Mouse (Mus musculus) adrenal gland (tissue): Measurements from ENCODE around the gene Itpr1.

Experiments used
- intact Hi-C: fragments of 180-260 bp; cut with DNase I; formaldehyde crosslinking; loops from one replicate; pipeline ENCODE4 v1.15.1; 2025
- long read RNA-seq, 2 experiments: library from polyadenylated mRNA; unstranded; transcript quantifications; one replicate each; pipeline ENCODE4 v2.0.0; 2020; ENCODE audit warnings: borderline replicate concordance in 1 of 2; ENCODE audit not compliant: insufficient replicate concordance in 1 of 2

The Itpr1 gene
- long read RNA-seq, experiment 1, partial matches to known transcripts: 25 of 34 reads
- long read RNA-seq, experiment 1, other reads (novel, unspliced or antisense): 9 of 34 reads
- long read RNA-seq, experiment 2, partial matches to known transcripts: 13 of 22 reads
- long read RNA-seq, experiment 2, other reads (novel, unspliced or antisense): 9 of 22 reads

DNA sequence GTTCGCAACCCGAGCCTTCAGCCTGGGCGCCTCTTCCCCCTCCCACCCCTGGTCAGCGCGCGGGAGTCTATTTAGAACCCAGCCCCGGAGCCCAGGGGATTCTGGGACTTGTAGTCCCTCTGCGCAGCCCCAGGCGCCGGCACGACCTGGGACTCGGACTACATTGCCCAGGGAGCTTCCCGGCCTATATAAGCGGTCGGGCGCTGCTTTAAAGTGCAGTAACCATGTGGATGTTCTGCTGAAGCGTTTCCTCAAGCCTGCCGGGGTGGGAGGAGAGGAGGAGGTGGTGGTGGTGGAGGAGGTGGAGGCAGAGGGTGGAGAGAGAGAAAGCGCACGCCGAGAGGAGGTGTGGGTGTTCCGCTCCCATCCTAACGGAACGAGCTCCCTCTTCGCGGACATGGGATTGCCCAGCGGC lies at the start of gene Itpr1:
Gene Itpr1 (plus strand): TSS at position 216 of the 415 bp plus-strand sequence.
- intact Hi-C loops: loop anchor here (5.0 kb wide), 1 partner anchor 129 kb away; no protein-coding TSS in a partner anchor

GRCm38 (mm10) chr6:108164935-108165334 lies 48.0 kb upstream of the Itpr1 start:
- intact Hi-C loops: no loop called here

DNA sequence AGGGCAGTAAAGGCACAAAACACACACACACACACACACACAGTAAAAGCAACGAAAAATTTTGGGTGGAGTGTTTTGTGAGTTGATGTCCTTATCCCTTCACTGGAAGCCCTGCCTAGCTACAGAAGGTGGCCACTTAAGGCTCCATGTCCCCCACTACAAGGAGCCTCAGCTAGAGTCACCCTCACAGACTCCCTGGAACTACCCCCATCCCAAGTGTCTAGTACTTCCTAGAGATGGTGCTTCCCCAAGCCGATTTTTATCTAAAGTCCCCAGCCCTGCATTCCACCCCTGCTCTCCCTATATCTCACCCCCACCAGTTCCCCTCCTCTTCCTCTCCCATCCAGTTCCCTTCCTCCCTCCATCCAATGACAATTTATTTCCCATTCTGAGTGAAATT lies 47.3 kb upstream of the Itpr1 start:
- intact Hi-C loops: no loop called here

GRCm38 (mm10) chr6:108167946-108168680 lies 44.8 kb upstream of the Itpr1 start:
- intact Hi-C loops: no loop called here

GRCm38 (mm10) chr6:108168723-108169122 lies 44.2 kb upstream of the Itpr1 start:
- intact Hi-C loops: no loop called here

- intact Hi-C loops: no loop called here
Measured at GRCm38 (mm10) chr6:108169466-108169865, 43.4 kb upstream of the Itpr1 start.

DNA sequence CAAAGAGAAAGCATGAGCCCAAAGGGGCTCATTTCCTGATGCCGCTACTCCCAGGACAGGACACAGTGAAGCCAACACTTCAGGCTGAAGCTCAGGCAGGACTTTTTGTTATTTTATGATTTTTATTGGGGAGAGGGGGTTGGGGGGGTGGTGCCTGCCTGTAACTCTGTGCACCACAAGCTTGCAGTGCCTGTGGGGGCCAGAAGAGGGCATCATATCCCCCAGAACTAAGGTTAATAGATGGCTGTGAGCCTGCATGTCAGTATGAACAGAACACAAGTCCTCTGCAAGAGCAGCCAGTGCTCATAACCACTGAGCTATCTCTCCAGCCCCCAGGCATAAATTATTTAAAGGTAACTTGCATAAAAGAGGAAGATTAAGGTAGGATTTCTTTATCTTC lies 40.7 kb upstream of the Itpr1 start:
- intact Hi-C loops: no loop called here

- intact Hi-C loops: no loop called here
Measured at GRCm38 (mm10) chr6:108174181-108174580, 38.7 kb upstream of the Itpr1 start.

DNA sequence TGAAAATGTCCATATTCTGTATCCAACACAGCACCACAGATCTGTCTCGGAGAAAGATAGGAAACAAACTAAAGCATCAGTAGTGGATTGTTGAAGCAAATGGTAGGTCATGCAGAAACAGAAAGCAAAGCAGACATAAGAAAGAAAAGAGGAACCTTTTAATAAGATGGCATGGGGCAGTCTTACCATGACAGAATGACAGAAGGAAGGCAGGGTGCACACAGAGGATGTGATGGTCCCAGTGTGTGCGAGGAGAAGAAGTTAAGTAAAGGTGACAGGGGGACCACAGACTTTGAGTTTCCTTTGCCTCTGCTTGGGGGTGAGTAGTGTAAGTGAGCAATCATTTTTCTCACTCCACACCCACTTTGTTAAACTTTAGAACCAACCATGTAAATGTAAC lies 33.8 kb upstream of the Itpr1 start:
- intact Hi-C loops: no loop called here

- intact Hi-C loops: no loop called here
Measured at GRCm38 (mm10) chr6:108184847-108185684, 27.8 kb upstream of the Itpr1 start, which contains the start of gene Sumf1. Gene Sumf1, minus strand, starts transcription at chr6:108185582.

DNA sequence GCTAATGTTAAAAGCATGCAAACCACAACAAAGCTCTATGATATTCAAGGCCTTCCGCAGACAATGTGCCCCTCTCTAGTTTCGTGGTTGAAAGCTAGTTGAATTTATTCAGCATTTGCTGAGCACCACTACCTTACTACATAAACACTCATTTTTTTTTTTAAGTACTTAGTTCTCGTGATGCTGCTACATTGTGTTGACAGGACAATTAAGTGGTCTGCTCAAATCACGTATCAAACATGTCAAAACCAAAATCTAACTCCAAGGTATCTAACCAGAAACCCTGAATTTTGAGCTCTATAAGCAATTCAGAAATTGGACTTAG lies 27.2 kb upstream of the Itpr1 start:
- intact Hi-C loops: no loop called here

DNA sequence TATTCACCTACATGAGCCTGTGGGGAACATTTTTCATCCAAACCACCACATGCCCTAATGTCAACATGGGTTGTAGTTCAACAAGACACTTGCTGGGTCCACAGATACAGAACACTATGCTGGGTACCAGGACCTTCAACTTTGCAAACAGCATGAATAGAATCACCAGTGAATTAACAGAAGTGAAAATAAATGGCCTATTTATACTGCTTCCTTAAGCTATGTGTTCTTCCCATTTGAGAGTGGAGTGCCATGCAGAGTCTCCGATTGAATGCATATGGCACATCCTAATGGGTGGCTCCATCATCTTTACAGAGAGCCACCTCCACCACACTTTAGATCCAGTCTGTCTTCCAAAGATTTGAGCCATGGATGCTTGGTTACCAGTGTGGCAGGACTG lies 22.2 kb upstream of the Itpr1 start:
- intact Hi-C loops: no loop called here

- intact Hi-C loops: no loop called here
Measured at GRCm38 (mm10) chr6:108192632-108193031, 20.3 kb upstream of the Itpr1 start.

DNA sequence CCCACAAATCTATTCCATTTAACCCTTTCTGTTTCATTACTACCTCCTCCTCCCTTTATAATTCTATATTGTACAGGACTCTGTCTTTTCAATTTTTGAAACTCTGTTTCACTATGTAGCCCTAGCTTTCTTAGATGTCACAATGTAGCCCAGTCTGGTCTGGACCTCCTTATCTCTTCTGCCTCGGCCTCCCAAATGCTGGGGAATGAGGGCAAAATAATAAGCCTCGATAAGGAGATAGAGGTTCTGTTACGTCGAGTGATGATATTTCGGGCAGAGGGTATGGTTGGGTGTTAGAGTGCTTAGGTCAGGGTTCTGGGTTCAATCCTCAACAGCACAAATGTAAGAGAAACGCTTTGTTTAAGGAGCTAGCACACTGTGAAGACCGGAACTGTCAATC lies 16.2 kb upstream of the Itpr1 start:
- intact Hi-C loops: no loop called here

GRCm38 (mm10) chr6:108197117-108197516 lies 15.8 kb upstream of the Itpr1 start:
- intact Hi-C loops: no loop called here

DNA sequence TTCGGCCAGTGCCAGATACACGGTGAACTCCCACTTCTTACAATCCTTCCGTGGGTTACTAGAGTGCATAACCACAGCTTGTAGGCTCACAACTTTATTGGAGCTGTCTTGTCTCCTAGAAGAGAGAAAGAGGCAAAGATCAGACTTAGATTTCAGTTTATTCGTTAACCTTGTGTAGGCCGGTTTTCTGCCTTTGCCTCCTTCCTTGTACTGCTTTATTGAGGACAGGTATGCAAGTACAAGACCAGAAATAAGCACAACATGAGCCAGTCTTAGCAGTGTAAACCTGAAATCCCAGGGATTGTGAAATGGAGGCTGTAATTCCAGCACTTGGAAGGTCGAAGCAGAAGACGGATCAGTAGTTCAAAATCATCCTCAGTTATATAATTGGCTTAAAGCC lies 14.6 kb upstream of the Itpr1 start:
- intact Hi-C loops: no loop called here

DNA sequence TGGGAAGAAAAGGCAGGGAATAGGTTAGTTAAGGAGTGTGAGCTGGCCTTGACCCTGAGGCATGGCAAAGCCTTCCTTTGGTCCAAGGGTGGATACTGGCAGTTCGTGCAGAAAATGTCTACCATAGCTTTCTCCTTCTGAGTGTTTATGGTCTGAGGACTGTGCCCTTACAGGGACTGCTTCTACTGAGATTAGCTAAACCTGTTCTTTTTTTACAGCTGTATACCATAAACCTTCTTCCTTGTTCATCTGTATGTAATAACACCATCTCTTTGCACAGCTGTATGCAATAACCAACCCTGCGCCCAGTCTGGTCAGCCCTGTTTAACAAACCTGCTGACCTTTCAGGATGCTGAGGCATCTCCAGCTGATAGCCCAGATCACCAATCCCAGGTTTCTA lies 8.6 kb upstream of the Itpr1 start:
- intact Hi-C loops: no loop called here

GRCm38 (mm10) chr6:108206145-108206544 lies 6.8 kb upstream of the Itpr1 start:
- intact Hi-C loops: no loop called here

GRCm38 (mm10) chr6:108206914-108207566 lies 5.9 kb upstream of the Itpr1 start:
- intact Hi-C loops: no loop called here

DNA sequence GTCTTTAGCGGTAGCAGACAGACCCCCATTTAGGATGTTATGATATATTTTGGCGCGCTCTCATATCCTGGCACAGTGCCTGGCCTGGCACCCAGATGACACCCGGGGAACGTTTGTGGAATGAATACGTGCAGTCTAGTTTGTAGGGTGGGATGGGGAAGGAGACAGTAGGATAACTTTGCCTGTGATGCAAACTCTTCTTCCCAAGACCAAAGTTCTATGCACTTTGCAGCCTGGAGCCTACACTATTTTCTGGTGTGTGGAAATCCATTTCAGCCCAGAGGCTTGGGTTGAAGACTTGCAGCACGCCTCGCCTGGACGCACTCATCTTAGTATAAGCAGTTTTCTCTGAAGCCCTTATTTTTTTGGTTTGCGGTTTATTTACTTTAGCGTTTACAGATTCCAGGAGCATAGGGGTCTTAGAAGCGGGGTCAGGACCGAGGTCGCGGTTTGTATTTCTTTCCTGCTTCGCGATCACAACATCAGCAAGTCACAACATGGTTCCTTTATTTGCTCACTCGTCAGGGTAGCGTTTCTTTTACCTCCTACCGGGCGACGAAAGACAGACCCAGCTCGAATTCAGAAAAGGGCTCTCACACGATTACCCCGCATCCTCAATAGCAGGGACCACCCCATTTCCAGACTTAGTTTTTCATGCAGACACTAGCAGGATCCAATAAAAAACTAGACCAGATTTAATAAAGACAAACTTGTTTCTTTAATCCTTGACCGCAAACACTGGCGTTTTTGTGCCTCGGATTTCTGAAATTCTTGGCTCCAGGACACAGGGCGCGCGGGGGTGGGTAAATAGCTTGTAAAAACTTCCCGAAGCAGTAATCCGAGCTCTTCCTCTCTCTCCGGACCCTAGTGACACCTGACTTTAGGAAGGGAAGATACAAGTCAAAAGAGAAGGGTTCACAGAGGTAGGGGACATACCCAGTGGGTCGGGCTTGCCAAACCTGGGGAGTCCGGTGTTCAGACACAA lies 708 bp upstream of the Itpr1 start:
- intact Hi-C loops: loop anchor here (5.0 kb wide), 1 partner anchor 130 kb away; no protein-coding TSS in a partner anchor
